Mouse (Mus musculus) cerebellum, adult 9-11 months (tissue): ENCODE measurements around the gene Enox1.
A peak's percentile ranks its signal among the peaks of the same experiment; 100 is the strongest.

Experiments used
- DNase-seq: peaks from one replicate; pipeline ENCODE4 v3.0.0; 2022

Enox1 gene

GRCm38 (mm10) chr14:77376731-77377130 lies 220.2 kb downstream of the Enox1 start:
- DNase-seq, result no peak

- no peak for DNase-seq
These were observed 220.9 kb downstream of the Enox1 start for GRCm38 (mm10) chr14:77377439-77377838.

- DNase-seq, result no peak
These were observed 221.3 kb downstream of the Enox1 start for GRCm38 (mm10) chr14:77377873-77378272.

- no peak for DNase-seq
These were observed 225.0 kb downstream of the Enox1 start for GRCm38 (mm10) chr14:77381532-77381931.

GRCm38 (mm10) chr14:77385621-77386020 lies 229.1 kb downstream of the Enox1 start:
- no peak for DNase-seq

GRCm38 (mm10) chr14:77387877-77388276 lies 231.3 kb downstream of the Enox1 start:
- DNase-seq, result peak; percentile 51

GRCm38 (mm10) chr14:77389276-77389675 lies 232.7 kb downstream of the Enox1 start:
- no peak for DNase-seq

GRCm38 (mm10) chr14:77392476-77392875 lies 235.9 kb downstream of the Enox1 start:
- no peak for DNase-seq

GRCm38 (mm10) chr14:77406241-77407114 lies 249.9 kb downstream of the Enox1 start:
- no peak for DNase-seq

GRCm38 (mm10) chr14:77409271-77409940 lies 252.8 kb downstream of the Enox1 start:
- DNase-seq, result no peak

- DNase-seq, result no peak
These were observed 253.8 kb downstream of the Enox1 start for GRCm38 (mm10) chr14:77410354-77410753.

- DNase-seq, result no peak
These were observed 256.5 kb downstream of the Enox1 start for GRCm38 (mm10) chr14:77413106-77413505.

- no peak for DNase-seq
These were observed 259.8 kb downstream of the Enox1 start for GRCm38 (mm10) chr14:77416358-77416757.

GRCm38 (mm10) chr14:77421031-77421430 lies 264.5 kb downstream of the Enox1 start:
- DNase-seq, result no peak

- no peak for DNase-seq
These were observed 266.6 kb downstream of the Enox1 start for GRCm38 (mm10) chr14:77423194-77423593.

GRCm38 (mm10) chr14:77439426-77439825 lies 282.9 kb downstream of the Enox1 start:
- no peak for DNase-seq

GRCm38 (mm10) chr14:77440805-77441204 lies 284.2 kb downstream of the Enox1 start:
- DNase-seq, result no peak

GRCm38 (mm10) chr14:77441541-77441940 lies 285.0 kb downstream of the Enox1 start:
- DNase-seq, result no peak

- DNase-seq, result no peak
These were observed 291.4 kb downstream of the Enox1 start for GRCm38 (mm10) chr14:77448001-77448400.

- no peak for DNase-seq
These were observed 295.4 kb downstream of the Enox1 start for GRCm38 (mm10) chr14:77451916-77452315.

GRCm38 (mm10) chr14:77456066-77456465 lies 299.5 kb downstream of the Enox1 start:
- DNase-seq, result no peak

GRCm38 (mm10) chr14:77456876-77457275 lies 300.3 kb downstream of the Enox1 start:
- peak; percentile 44 for DNase-seq

- no peak for DNase-seq
These were observed 301.7 kb downstream of the Enox1 start for GRCm38 (mm10) chr14:77458217-77458616.

GRCm38 (mm10) chr14:77463919-77464318 lies 307.4 kb downstream of the Enox1 start:
- DNase-seq, result no peak
